Mouse (Mus musculus): ENCODE measurements around the gene Gm13941. TPM values are rescaled to one million over a fixed set of nuclear protein-coding genes. Genes with fewer than 3 reads are reported as not detected.

The Gm13941 gene
- total and polyA plus RNA-seq, 3 experiments, result not detected

- TF ChIP-seq USF2 (IDR thresholded peaks at IDR 0.05; ENCODE audit: borderline replicate concordance in 1 of 2, insufficient read depth in 1 of 2, low read depth in 1 of 2, low read length in 2 of 2), result no peak
- TF ChIP-seq MYC (IDR thresholded peaks at IDR 0.05; ENCODE audit: low read depth, low read length), result no peak
- no peak for TF ChIP-seq MEF2A (IDR thresholded peaks at IDR 0.05; ENCODE audit: extremely low read depth, insufficient replicate concordance, low read depth, low read length, poor library complexity, severe bottlenecking)
- TF ChIP-seq CTCF (IDR thresholded peaks at IDR 0.05 in 2 of 3, conservative IDR thresholded peaks at IDR 0.05 in 1 of 3; ENCODE audit: control insufficient read depth in 1 of 3, insufficient read depth in 1 of 3, low read depth in 2 of 3, low read length in 3 of 3, poor library complexity in 1 of 3, severe bottlenecking in 1 of 3), result no peak
- TF ChIP-seq ELF1 (IDR thresholded peaks at IDR 0.05; ENCODE audit: low read depth, low read length), result no peak
- no peak overlapping the region for H3K4me3 ChIP-seq (ENCODE audit: control insufficient read depth in 1 of 2, insufficient read depth in 1 of 2, low read depth in 2 of 2, low read length in 2 of 2)
- no peaks in the 10 kb centered on the region for H3K4me1 ChIP-seq (ENCODE audit: control insufficient read depth in 1 of 2, insufficient read depth in 2 of 2, low read length in 2 of 2)
- H3K79me2 ChIP-seq (ENCODE audit: control insufficient read depth, insufficient read depth, low read length, poor library complexity), result no peaks in the 10 kb centered on the region
- no peak overlapping the region for H3K9ac ChIP-seq (ENCODE audit: control insufficient read depth, low read depth, low read length, poor library complexity, severe bottlenecking)
- H3K27me3 ChIP-seq (ENCODE audit: control insufficient read depth in 1 of 2, insufficient read depth in 2 of 2, low read length in 2 of 2), result no peaks in the 10 kb centered on the region; a peak in 1 of 4 replicates
- no peaks in the 10 kb centered on the region for H3K9me3 ChIP-seq (replicated peaks; ENCODE audit: insufficient read depth, low read length)
- H3K27ac ChIP-seq (ENCODE audit: control insufficient read depth, low read depth, low read length), result no peak overlapping the region
- DNase-seq (ENCODE audit: low read depth, low spot score), result no peak
- H3K36me3 ChIP-seq (ENCODE audit: control insufficient read depth in 1 of 2, insufficient read depth in 2 of 2, low read length in 2 of 2), result no peaks in the 10 kb centered on the region
Measured at GRCm38 (mm10) chr2:111135739-111136138, 30.0 kb upstream of the Gm13941 start.

- DNase-seq (ENCODE audit: low read depth, low spot score), result peak; percentile 61
- Histone ChIP-seq H3K4me3 (ENCODE audit: control insufficient read depth in 1 of 2, insufficient read depth in 1 of 2, low read depth in 2 of 2, low read length in 2 of 2) (no peak overlapping the region), H3K27me3 (ENCODE audit: control insufficient read depth in 1 of 2, insufficient read depth in 2 of 2, low read length in 2 of 2) (no peaks in the 10 kb centered on the region; a peak in 1 of 4 replicates), H3K4me1 (ENCODE audit: control insufficient read depth in 1 of 2, insufficient read depth in 2 of 2, low read length in 2 of 2) (no peaks in the 10 kb centered on the region), H3K9ac (ENCODE audit: control insufficient read depth, low read depth, low read length, poor library complexity, severe bottlenecking) (no peak overlapping the region), H3K9me3 (replicated peaks; ENCODE audit: insufficient read depth, low read length) (no peaks in the 10 kb centered on the region), H3K36me3 (ENCODE audit: control insufficient read depth in 1 of 2, insufficient read depth in 2 of 2, low read length in 2 of 2) (no peaks in the 10 kb centered on the region), H3K79me2 (ENCODE audit: control insufficient read depth, insufficient read depth, low read length, poor library complexity) (no peaks in the 10 kb centered on the region), H3K27ac (ENCODE audit: control insufficient read depth, low read depth, low read length) (no peak overlapping the region)
- TF ChIP-seq CTCF (IDR thresholded peaks at IDR 0.05 in 2 of 3, conservative IDR thresholded peaks at IDR 0.05 in 1 of 3; ENCODE audit: control insufficient read depth in 1 of 3, insufficient read depth in 1 of 3, low read depth in 2 of 3, low read length in 3 of 3, poor library complexity in 1 of 3, severe bottlenecking in 1 of 3) (peak; percentile 43 to 80 (median 64)), MEF2A (IDR thresholded peaks at IDR 0.05; ENCODE audit: extremely low read depth, insufficient replicate concordance, low read depth, low read length, poor library complexity, severe bottlenecking) (no peak), E2F4 (IDR thresholded peaks at IDR 0.05; ENCODE audit: borderline replicate concordance, low read depth, low read length) (no peak), UBTF (IDR thresholded peaks at IDR 0.05; ENCODE audit: borderline replicate concordance, insufficient read depth, low read depth, low read length) (no peak), ZC3H11A (IDR thresholded peaks at IDR 0.05; ENCODE audit: low read depth, low read length) (peak; percentile 56), RAD21 (IDR thresholded peaks at IDR 0.05; ENCODE audit: low read depth, low read length) (peak; percentile 81), CHD2 (IDR thresholded peaks at IDR 0.05; ENCODE audit: low read length) (no peak), SMC3 (IDR thresholded peaks at IDR 0.05; ENCODE audit: low read depth, low read length) (peak; percentile 82)
Measured at GRCm38 (mm10) chr2:111058586-111059261, 47.1 kb downstream of the Gm13941 start.

Other genes starting within 250 kb of the Gm13941 start
- not detected in 2 replicates for gene Ano3, start 155.1 kb downstream of the Gm13941 start, total RNA-seq (2012; rRNA removed)
- gene Ano3, start 155.1 kb downstream of the Gm13941 start, polyA plus RNA-seq (2012; ENCODE audit: insufficient read depth in 1 of 2, insufficient read length in 2 of 2, low read depth in 1 of 2, low replicate concordance in 2 of 2, missing spikeins in 1 of 2), result not detected
- not detected in 2 replicates for gene Gm15130, start 47.0 kb upstream of the Gm13941 start, total RNA-seq (2012; rRNA removed)
- gene Gm15130, start 47.0 kb upstream of the Gm13941 start, polyA plus RNA-seq (2012; ENCODE audit: insufficient read depth in 1 of 2, insufficient read length in 2 of 2, low read depth in 1 of 2, low replicate concordance in 2 of 2, missing spikeins in 1 of 2), result not detected
- gene 4930430A15Rik, start 123.6 kb upstream of the Gm13941 start, total RNA-seq (2012; rRNA removed), result not detected in 2 replicates
- not detected for gene 4930430A15Rik, start 123.6 kb upstream of the Gm13941 start, polyA plus RNA-seq (2012; ENCODE audit: insufficient read depth in 1 of 2, insufficient read length in 2 of 2, low read depth in 1 of 2, low replicate concordance in 2 of 2, missing spikeins in 1 of 2)
- not detected in 2 replicates for gene Olfr1275, start 129.3 kb upstream of the Gm13941 start, total RNA-seq (2012; rRNA removed)
- not detected for gene Olfr1275, start 129.3 kb upstream of the Gm13941 start, polyA plus RNA-seq (2012; ENCODE audit: insufficient read depth in 1 of 2, insufficient read length in 2 of 2, low read depth in 1 of 2, low replicate concordance in 2 of 2, missing spikeins in 1 of 2)
- not detected in 2 replicates for gene Olfr1276, start 148.5 kb upstream of the Gm13941 start, total RNA-seq (2012; rRNA removed)
- gene Olfr1276, start 148.5 kb upstream of the Gm13941 start, polyA plus RNA-seq (2012; ENCODE audit: insufficient read depth in 1 of 2, insufficient read length in 2 of 2, low read depth in 1 of 2, low replicate concordance in 2 of 2, missing spikeins in 1 of 2), result not detected
- gene Olfr1277, start 168.1 kb upstream of the Gm13941 start, total RNA-seq (2012; rRNA removed), result not detected in 2 replicates
- not detected for gene Olfr1277, start 168.1 kb upstream of the Gm13941 start, polyA plus RNA-seq (2012; ENCODE audit: insufficient read depth in 1 of 2, insufficient read length in 2 of 2, low read depth in 1 of 2, low replicate concordance in 2 of 2, missing spikeins in 1 of 2)
- gene Olfr1278, start 184.2 kb upstream of the Gm13941 start, total RNA-seq (2012; rRNA removed), result not detected in 2 replicates
- not detected for gene Olfr1278, start 184.2 kb upstream of the Gm13941 start, polyA plus RNA-seq (2012; ENCODE audit: insufficient read depth in 1 of 2, insufficient read length in 2 of 2, low read depth in 1 of 2, low replicate concordance in 2 of 2, missing spikeins in 1 of 2)
- gene Olfr1279, start 194.7 kb upstream of the Gm13941 start, total RNA-seq (2012; rRNA removed), result not detected in 2 replicates
- gene Olfr1279, start 194.7 kb upstream of the Gm13941 start, polyA plus RNA-seq (2012; ENCODE audit: insufficient read depth in 1 of 2, insufficient read length in 2 of 2, low read depth in 1 of 2, low replicate concordance in 2 of 2, missing spikeins in 1 of 2), result not detected
- not detected in 2 replicates for gene Olfr1280, start 208.0 kb upstream of the Gm13941 start, total RNA-seq (2012; rRNA removed)
- gene Olfr1280, start 208.0 kb upstream of the Gm13941 start, polyA plus RNA-seq (2012; ENCODE audit: insufficient read depth in 1 of 2, insufficient read length in 2 of 2, low read depth in 1 of 2, low replicate concordance in 2 of 2, missing spikeins in 1 of 2), result not detected
- gene Olfr1281, start 220.5 kb upstream of the Gm13941 start, total RNA-seq (2012; rRNA removed), result not detected in 2 replicates
- gene Olfr1281, start 220.5 kb upstream of the Gm13941 start, polyA plus RNA-seq (2012; ENCODE audit: insufficient read depth in 1 of 2, insufficient read length in 2 of 2, low read depth in 1 of 2, low replicate concordance in 2 of 2, missing spikeins in 1 of 2), result not detected
- gene Olfr1282, start 230.1 kb upstream of the Gm13941 start, total RNA-seq (2012; rRNA removed), result not detected in 2 replicates
- not detected for gene Olfr1282, start 230.1 kb upstream of the Gm13941 start, polyA plus RNA-seq (2012; ENCODE audit: insufficient read depth in 1 of 2, insufficient read length in 2 of 2, low read depth in 1 of 2, low replicate concordance in 2 of 2, missing spikeins in 1 of 2)